Mouse (Mus musculus) lung, postnatal 0 days (tissue): Measurements from ENCODE around the gene Hbb-bh2.

Experiments
- CTCF ChIP-seq: IDR thresholded peaks from 2 replicates; pipeline ENCODE4 v1.5.1; 2016; ENCODE audit warnings: antibody characterized with exemption, mild to moderate bottlenecking
- EP300 ChIP-seq: IDR thresholded peaks from 2 replicates; pipeline ENCODE4 v1.6.1; 2016; ENCODE audit warnings: antibody characterized with exemption, mild to moderate bottlenecking, control low read depth

DNA sequence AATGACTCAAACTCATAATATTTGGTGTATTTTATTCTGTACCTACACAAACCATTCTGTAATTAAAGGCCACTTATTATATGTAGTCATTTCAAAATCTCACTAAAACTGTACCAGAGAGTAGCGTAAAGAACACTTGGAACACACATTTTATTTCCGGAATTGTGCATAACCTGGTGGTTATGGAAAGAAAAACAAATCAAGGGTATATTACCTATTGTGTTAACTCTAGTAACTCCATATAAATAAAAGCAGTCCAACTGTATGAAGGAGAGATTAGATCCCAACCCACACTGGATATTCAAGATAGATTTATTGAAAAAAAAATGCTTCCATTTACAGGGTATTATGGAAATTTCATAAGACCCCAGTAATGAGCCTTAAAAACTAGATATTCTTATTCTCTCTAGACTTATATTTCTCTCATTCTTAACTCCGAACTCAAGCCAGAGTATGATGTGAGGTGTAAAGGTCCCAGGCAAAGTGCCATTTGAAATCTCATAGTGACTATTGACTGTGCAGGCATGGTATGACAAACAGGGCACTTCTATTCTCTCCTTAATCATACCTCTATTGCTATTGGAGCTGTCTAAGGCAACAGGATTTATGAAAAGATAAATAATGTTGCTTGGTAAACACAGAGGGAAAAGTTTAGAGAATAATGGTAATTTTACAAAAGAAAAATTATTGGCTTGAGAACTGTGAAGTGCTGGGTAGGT lies 14.6 kb downstream of the Hbb-bh2 start:
- TF ChIP-seq CTCF (no peak), EP300 (no peak)
